Mouse (Mus musculus): ENCODE data around the gene Cxcl12. TPM values are rescaled to one million over a fixed set of nuclear protein-coding genes. Genes with fewer than 3 reads are reported as not detected.

Gene Cxcl12
- 389 and 694 TPM in 2 replicates for polyA plus RNA-seq (2012; rRNA removed)

GRCm38 (mm10) chr6:117168321-117169011 lies at the start of gene Cxcl12:
Gene Cxcl12, plus strand, starts transcription at chr6:117168535.
- H3K27me3 ChIP-seq (ENCODE audit: control insufficient read depth, insufficient read depth, low read length) = peaks cover 6% of the 10 kb centered on the region; the same call in 1 of the 2 replicates
- peak in 1 of 2 experiments; percentile 9 for DNase-seq (ENCODE audit: low read depth in 1 of 2, low spot score in 2 of 2)
- no peaks in the 10 kb centered on the region; the same call in 1 of the 2 replicates for H3K4me1 ChIP-seq (ENCODE audit: control insufficient read depth, insufficient read depth, insufficient read length)
- H3K27ac ChIP-seq (ENCODE audit: insufficient read depth, low read length) = peak within 1 kb of the TSS; percentile 61
- TF ChIP-seq POLR2A (IDR thresholded peaks at IDR 0.05; ENCODE audit: low read depth, low read length) = no peak
- TF ChIP-seq CTCF (IDR thresholded peaks at IDR 0.05; ENCODE audit: extremely low read depth, insufficient read depth, insufficient read length, insufficient replicate concordance) = no peak
- 2% methylated on average over 64 of the region's 64 CpGs for WGBS
- H3K4me3 ChIP-seq (ENCODE audit: extremely low read depth, insufficient read depth, insufficient read length) = peak within 1 kb of the TSS; percentile 48
- no peaks in the 10 kb centered on the region for H3K36me3 ChIP-seq (ENCODE audit: control insufficient read depth, insufficient read depth, low read length)

GRCm38 (mm10) chr6:117122074-117122473 lies 46.3 kb upstream of the Cxcl12 start:
- TF ChIP-seq POLR2A (IDR thresholded peaks at IDR 0.05; ENCODE audit: low read depth, low read length) = no peak
- TF ChIP-seq CTCF (IDR thresholded peaks at IDR 0.05; ENCODE audit: extremely low read depth, insufficient read depth, insufficient read length, insufficient replicate concordance) = no peak
- Histone ChIP-seq H3K4me3 (ENCODE audit: extremely low read depth, insufficient read depth, insufficient read length) (no peak overlapping the region), H3K27me3 (ENCODE audit: control insufficient read depth, insufficient read depth, low read length) (no peaks in the 10 kb centered on the region), H3K4me1 (ENCODE audit: control insufficient read depth, insufficient read depth, insufficient read length) (no peaks in the 10 kb centered on the region), H3K36me3 (ENCODE audit: control insufficient read depth, insufficient read depth, low read length) (no peaks in the 10 kb centered on the region), H3K27ac (ENCODE audit: insufficient read depth, low read length) (no peak overlapping the region)
- DNase-seq (ENCODE audit: low read depth in 1 of 2, low spot score in 2 of 2) = no peak
- WGBS = 80% methylated on average over 3 of the region's 3 CpGs

- TF ChIP-seq CTCF (IDR thresholded peaks at IDR 0.05; ENCODE audit: extremely low read depth, insufficient read depth, insufficient read length, insufficient replicate concordance) = no peak
- no peak for TF ChIP-seq POLR2A (IDR thresholded peaks at IDR 0.05; ENCODE audit: low read depth, low read length)
- WGBS = 71% methylated on average over 1 of the region's 1 CpGs
- H3K4me1 ChIP-seq (ENCODE audit: control insufficient read depth, insufficient read depth, insufficient read length) = no peaks in the 10 kb centered on the region
- no peak overlapping the region for H3K27ac ChIP-seq (ENCODE audit: insufficient read depth, low read length)
- H3K4me3 ChIP-seq (ENCODE audit: extremely low read depth, insufficient read depth, insufficient read length) = no peak overlapping the region
- no peak for DNase-seq (ENCODE audit: low read depth in 1 of 2, low spot score in 2 of 2)
- no peaks in the 10 kb centered on the region for H3K27me3 ChIP-seq (ENCODE audit: control insufficient read depth, insufficient read depth, low read length)
- no peaks in the 10 kb centered on the region for H3K36me3 ChIP-seq (ENCODE audit: control insufficient read depth, insufficient read depth, low read length)
Observed at GRCm38 (mm10) chr6:117126356-117126755, 42.0 kb upstream of the Cxcl12 start.

DNA sequence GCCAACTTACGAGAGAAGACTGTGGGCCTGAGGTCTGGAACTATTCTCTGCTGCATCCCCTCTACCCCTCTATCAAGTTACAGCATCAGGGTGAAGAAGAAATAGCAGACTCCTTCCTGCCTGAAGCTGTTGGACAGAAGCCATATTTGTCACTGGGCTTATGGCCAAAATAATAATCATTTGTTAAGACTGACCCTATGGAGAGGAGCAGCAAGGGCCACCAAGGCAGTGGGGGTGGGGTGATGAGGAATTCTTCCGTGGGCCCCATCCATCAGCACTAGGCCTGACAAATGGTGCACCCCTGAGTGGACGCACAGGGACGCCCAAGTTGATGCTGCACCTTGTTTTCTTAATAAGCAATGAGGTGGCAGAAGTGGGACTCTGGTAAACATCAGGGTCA lies 38.9 kb upstream of the Cxcl12 start:
- TF ChIP-seq CTCF (IDR thresholded peaks at IDR 0.05; ENCODE audit: extremely low read depth, insufficient read depth, insufficient read length, insufficient replicate concordance) = no peak
- TF ChIP-seq POLR2A (IDR thresholded peaks at IDR 0.05; ENCODE audit: low read depth, low read length) = no peak
- 86% methylated on average over 4 of the region's 4 CpGs for WGBS
- no peak for DNase-seq (ENCODE audit: low read depth in 1 of 2, low spot score in 2 of 2)

GRCm38 (mm10) chr6:117130680-117131111 lies 37.6 kb upstream of the Cxcl12 start:
- Histone ChIP-seq H3K27me3 (ENCODE audit: control insufficient read depth, insufficient read depth, low read length) (no peaks in the 10 kb centered on the region), H3K4me1 (ENCODE audit: control insufficient read depth, insufficient read depth, insufficient read length) (no peaks in the 10 kb centered on the region), H3K36me3 (ENCODE audit: control insufficient read depth, insufficient read depth, low read length) (no peaks in the 10 kb centered on the region), H3K4me3 (ENCODE audit: extremely low read depth, insufficient read depth, insufficient read length) (no peak overlapping the region), H3K27ac (ENCODE audit: insufficient read depth, low read length) (no peak overlapping the region)
- TF ChIP-seq POLR2A (IDR thresholded peaks at IDR 0.05; ENCODE audit: low read depth, low read length) = no peak
- no peak for TF ChIP-seq CTCF (IDR thresholded peaks at IDR 0.05; ENCODE audit: extremely low read depth, insufficient read depth, insufficient read length, insufficient replicate concordance)
- no peak for DNase-seq (ENCODE audit: low read depth in 1 of 2, low spot score in 2 of 2)
- 65% methylated on average over 15 of the region's 15 CpGs for WGBS

More for the DNA sequence above, 38.9 kb upstream of the Cxcl12 start:
- Histone ChIP-seq H3K27ac (ENCODE audit: insufficient read depth, low read length) (no peak overlapping the region), H3K36me3 (ENCODE audit: control insufficient read depth, insufficient read depth, low read length) (no peaks in the 10 kb centered on the region), H3K4me3 (ENCODE audit: extremely low read depth, insufficient read depth, insufficient read length) (no peak overlapping the region), H3K4me1 (ENCODE audit: control insufficient read depth, insufficient read depth, insufficient read length) (no peaks in the 10 kb centered on the region), H3K27me3 (ENCODE audit: control insufficient read depth, insufficient read depth, low read length) (no peaks in the 10 kb centered on the region)

DNA sequence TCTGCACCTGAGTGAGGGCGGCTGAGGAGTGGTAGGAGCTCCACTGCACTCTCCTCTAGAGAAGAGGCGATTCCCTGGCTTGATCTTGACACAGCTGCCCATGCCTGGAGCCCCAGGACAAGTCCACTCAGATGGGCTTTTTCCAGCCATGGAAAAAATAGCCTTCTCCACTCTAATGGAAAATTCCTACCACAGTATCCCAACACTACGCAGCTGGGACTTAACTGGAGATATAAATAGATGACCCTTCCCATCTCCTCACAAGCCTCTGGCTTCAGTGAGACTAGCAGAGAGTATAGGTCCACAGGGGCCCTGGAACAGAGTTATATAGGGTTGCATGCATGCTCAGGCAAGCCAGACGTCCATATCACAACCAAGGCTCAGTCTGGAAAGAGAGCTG lies 33.8 kb upstream of the Cxcl12 start:
- H3K27me3 ChIP-seq (ENCODE audit: control insufficient read depth, insufficient read depth, low read length) = no peaks in the 10 kb centered on the region
- DNase-seq (ENCODE audit: low read depth in 1 of 2, low spot score in 2 of 2) = no peak
- no peaks in the 10 kb centered on the region for H3K36me3 ChIP-seq (ENCODE audit: control insufficient read depth, insufficient read depth, low read length)
- H3K4me3 ChIP-seq (ENCODE audit: extremely low read depth, insufficient read depth, insufficient read length) = no peak overlapping the region
- H3K4me1 ChIP-seq (ENCODE audit: control insufficient read depth, insufficient read depth, insufficient read length) = no peaks in the 10 kb centered on the region
- TF ChIP-seq POLR2A (IDR thresholded peaks at IDR 0.05; ENCODE audit: low read depth, low read length) = no peak
- TF ChIP-seq CTCF (IDR thresholded peaks at IDR 0.05; ENCODE audit: extremely low read depth, insufficient read depth, insufficient read length, insufficient replicate concordance) = no peak
- 69% methylated on average over 4 of the region's 4 CpGs for WGBS
- no peak overlapping the region for H3K27ac ChIP-seq (ENCODE audit: insufficient read depth, low read length)

DNA sequence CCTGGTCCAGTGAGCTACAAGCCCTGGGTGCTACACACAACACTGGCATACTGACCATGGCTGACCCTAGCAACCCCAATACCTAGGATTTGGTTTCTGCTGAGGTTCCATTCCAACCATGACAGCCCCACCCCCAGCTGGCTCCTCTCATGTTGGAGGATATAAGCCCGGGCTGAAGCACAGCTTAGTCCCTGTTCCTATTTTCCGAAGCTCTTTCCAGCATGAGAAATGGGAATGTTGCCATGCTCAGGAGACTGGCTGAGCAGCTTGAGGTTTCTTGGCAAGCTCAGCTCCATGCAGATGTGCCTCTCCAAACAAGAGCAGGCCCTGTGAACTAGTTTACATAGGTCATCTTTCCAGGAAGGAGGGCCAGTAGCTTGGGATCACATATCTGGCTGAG lies 30.6 kb upstream of the Cxcl12 start:
- Histone ChIP-seq H3K4me1 (ENCODE audit: control insufficient read depth, insufficient read depth, insufficient read length) (no peaks in the 10 kb centered on the region), H3K36me3 (ENCODE audit: control insufficient read depth, insufficient read depth, low read length) (no peaks in the 10 kb centered on the region), H3K27me3 (ENCODE audit: control insufficient read depth, insufficient read depth, low read length) (no peaks in the 10 kb centered on the region), H3K4me3 (ENCODE audit: extremely low read depth, insufficient read depth, insufficient read length) (no peak overlapping the region), H3K27ac (ENCODE audit: insufficient read depth, low read length) (no peak overlapping the region)
- no peak for DNase-seq (ENCODE audit: low read depth in 1 of 2, low spot score in 2 of 2)
- TF ChIP-seq POLR2A (IDR thresholded peaks at IDR 0.05; ENCODE audit: low read depth, low read length) (no peak), CTCF (IDR thresholded peaks at IDR 0.05; ENCODE audit: extremely low read depth, insufficient read depth, insufficient read length, insufficient replicate concordance) (no peak)
- WGBS = 95% methylated on average over 2 of the region's 2 CpGs
